Mouse (Mus musculus): Measurements from ENCODE around the gene Vsx1. TPM values are rescaled to one million over a fixed set of nuclear protein-coding genes. Genes with fewer than 3 reads are reported as not detected.
A peak's percentile ranks its signal among the peaks of the same experiment; 100 is the strongest.

Vsx1 gene
- polyA plus RNA-seq (2014; fragmentation: Nextera tagmentation; extraction: Ambion mirVana) = not detected in 2 replicates

GRCm38 (mm10) chr2:150689223-150689800 is at the start of gene Vsx1:
Vsx1 (minus strand) TSS chr2:150689360.
- Histone ChIP-seq H3K9ac (ENCODE audit: low read length) (peak within 1 kb of the TSS; percentile 25; the same call in 1 of the 2 replicates), H3K4me3 (ENCODE audit: low read depth, low read length) (peak within 1 kb of the TSS; percentile 33), H3K27ac (ENCODE audit: low read depth) (no peak within 1 kb of the TSS), H3K27me3 (replicated peaks; ENCODE audit: control insufficient read depth, insufficient read depth, low read length) (peaks cover 63% of the 10 kb centered on the region), H3K36me3 (ENCODE audit: control insufficient read depth, insufficient read depth, low read length) (no peaks in the 10 kb centered on the region), H3K9me3 (ENCODE audit: control insufficient read depth, low read length) (no peaks in the 10 kb centered on the region), H3K4me1 (replicated peaks; ENCODE audit: control insufficient read depth, insufficient read depth, low read length) (no peaks in the 10 kb centered on the region), H3K4me2 (ENCODE audit: low read length) (peak within 1 kb of the TSS; percentile 59)
- WGBS = 45% methylated on average over 16 of the region's 16 CpGs
- DNase-seq (ENCODE audit: low spot score) = peak; percentile 47
- no peak for ATAC-seq (replicated peaks; ENCODE audit: low FRiP score, low TSS enrichment, low read depth)

DNA sequence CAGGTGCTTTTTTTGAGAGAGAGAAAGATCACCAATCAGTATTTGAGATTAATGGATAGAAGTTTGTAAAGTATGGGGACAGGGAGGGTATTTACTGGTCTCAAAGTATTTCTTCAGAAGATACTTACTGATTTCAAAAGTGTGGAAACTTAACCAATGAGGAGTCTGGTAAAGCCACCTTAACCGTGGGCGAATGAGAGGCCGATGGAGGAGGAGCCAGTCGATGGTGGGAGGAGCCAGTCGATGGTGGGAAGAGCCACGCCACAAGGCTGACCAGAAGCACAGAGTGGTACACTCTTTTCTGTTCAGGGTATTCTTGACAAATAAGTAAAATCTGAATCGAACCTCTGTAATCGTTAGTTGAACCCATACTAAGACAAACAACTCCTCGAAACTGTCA is 48.7 kb upstream of the Vsx1 start:
- no peak for ATAC-seq (replicated peaks; ENCODE audit: low FRiP score, low TSS enrichment, low read depth)
- Histone ChIP-seq H3K4me1 (replicated peaks; ENCODE audit: control insufficient read depth, insufficient read depth, low read length) (no peaks in the 10 kb centered on the region), H3K4me3 (ENCODE audit: low read depth, low read length) (no peak overlapping the region)

DNA sequence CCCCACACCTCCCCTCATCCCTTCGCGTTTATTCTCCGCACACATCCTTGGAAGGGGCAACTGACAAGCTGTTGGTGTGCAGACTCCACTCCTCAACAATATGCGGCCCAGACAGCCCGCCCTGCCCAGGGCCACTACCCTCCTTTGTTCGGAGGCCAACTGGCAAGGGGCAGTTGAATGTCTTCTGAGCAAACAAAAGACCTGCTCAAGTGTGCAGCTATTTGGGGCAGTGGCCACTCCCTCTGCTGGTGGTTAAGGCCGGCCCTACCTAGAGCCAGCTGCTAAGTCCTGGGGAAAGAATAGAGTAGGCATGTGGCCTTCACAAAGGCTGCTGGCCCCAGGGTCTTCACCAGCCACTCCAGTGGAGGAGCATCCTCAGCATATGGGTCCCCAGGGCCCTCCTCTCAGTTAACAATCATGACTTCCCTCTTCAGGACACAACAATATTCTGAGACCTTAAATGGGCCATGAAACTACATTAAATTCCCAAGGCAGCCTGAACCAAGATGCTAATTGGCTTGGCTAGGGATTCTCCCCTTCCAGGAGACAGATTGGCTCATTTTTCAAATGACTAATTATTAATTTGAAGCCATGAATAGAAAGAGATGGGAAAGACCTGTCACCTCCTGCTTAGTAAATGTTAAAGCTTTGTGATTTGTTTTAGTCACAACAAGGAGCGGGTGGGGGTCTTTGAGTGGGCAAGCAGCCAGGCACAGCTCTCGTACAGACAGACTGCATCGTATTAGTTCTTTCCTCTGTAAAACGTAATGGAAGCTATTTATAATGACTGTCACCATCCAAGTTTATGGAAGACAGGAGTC is 46.8 kb upstream of the Vsx1 start:
- Histone ChIP-seq H3K4me3 (ENCODE audit: low read depth, low read length) (no peak overlapping the region), H3K27me3 (replicated peaks; ENCODE audit: control insufficient read depth, insufficient read depth, low read length) (no peaks in the 10 kb centered on the region), H3K4me1 (replicated peaks; ENCODE audit: control insufficient read depth, insufficient read depth, low read length) (no peaks in the 10 kb centered on the region), H3K27ac (ENCODE audit: low read depth) (no peak overlapping the region), H3K9me3 (ENCODE audit: control insufficient read depth, low read length) (no peaks in the 10 kb centered on the region), H3K9ac (ENCODE audit: low read length) (no peak overlapping the region), H3K4me2 (ENCODE audit: low read length) (no peak overlapping the region), H3K36me3 (ENCODE audit: control insufficient read depth, insufficient read depth, low read length) (no peaks in the 10 kb centered on the region)
- DNase-seq (ENCODE audit: low spot score) (no peak), ATAC-seq (replicated peaks; ENCODE audit: low FRiP score, low TSS enrichment, low read depth) (no peak)
- WGBS = 70% methylated on average over 11 of the region's 11 CpGs

More for the DNA sequence above, 48.7 kb upstream of the Vsx1 start:
- H3K27me3 ChIP-seq (replicated peaks; ENCODE audit: control insufficient read depth, insufficient read depth, low read length) = no peaks in the 10 kb centered on the region
- H3K27ac ChIP-seq (ENCODE audit: low read depth) = no peak overlapping the region
- 71% methylated on average over 9 of the region's 9 CpGs for WGBS
- DNase-seq (ENCODE audit: low spot score) = no peak
- H3K4me2 ChIP-seq (ENCODE audit: low read length) = no peak overlapping the region
- H3K9me3 ChIP-seq (ENCODE audit: control insufficient read depth, low read length) = no peaks in the 10 kb centered on the region
- H3K36me3 ChIP-seq (ENCODE audit: control insufficient read depth, insufficient read depth, low read length) = no peaks in the 10 kb centered on the region
- H3K9ac ChIP-seq (ENCODE audit: low read length) = no peak overlapping the region

DNA sequence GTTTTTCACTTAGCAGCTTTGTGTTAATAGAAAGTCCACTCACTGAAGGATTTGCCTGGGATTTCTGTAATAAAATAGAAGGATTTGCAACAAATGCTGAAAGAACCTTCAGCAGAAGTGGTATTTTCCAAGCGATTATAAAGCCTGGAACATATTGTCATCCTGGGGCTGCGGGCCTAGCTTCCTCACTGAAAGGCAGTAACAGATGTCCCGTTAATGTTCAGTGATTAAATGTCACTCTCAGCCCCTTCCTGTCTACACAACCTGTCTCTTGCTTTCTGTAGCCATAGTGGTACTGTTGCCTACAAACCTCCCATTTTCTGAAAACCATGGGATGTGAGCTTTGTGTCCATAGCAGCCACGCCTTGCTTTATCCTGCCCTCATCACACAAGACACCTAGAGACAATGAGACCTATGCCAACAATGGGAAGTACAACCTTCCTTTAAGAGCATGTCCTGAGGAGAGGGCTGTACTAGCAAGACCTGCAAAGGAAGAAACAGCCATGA is 23.1 kb upstream of the Vsx1 start:
- H3K4me1 ChIP-seq (replicated peaks; ENCODE audit: control insufficient read depth, insufficient read depth, low read length) = no peaks in the 10 kb centered on the region
- H3K9me3 ChIP-seq (ENCODE audit: control insufficient read depth, low read length) = no peaks in the 10 kb centered on the region
- H3K36me3 ChIP-seq (ENCODE audit: control insufficient read depth, insufficient read depth, low read length) = no peaks in the 10 kb centered on the region
- H3K27ac ChIP-seq (ENCODE audit: low read depth) = no peak overlapping the region
- H3K4me2 ChIP-seq (ENCODE audit: low read length) = no peak overlapping the region
- no peak overlapping the region for H3K9ac ChIP-seq (ENCODE audit: low read length)
- no peak overlapping the region for H3K4me3 ChIP-seq (ENCODE audit: low read depth, low read length)
- 76% methylated on average over 4 of the region's 4 CpGs for WGBS
- no peaks in the 10 kb centered on the region for H3K27me3 ChIP-seq (replicated peaks; ENCODE audit: control insufficient read depth, insufficient read depth, low read length)
- DNase-seq (ENCODE audit: low spot score) (no peak), ATAC-seq (replicated peaks; ENCODE audit: low FRiP score, low TSS enrichment, low read depth) (no peak)

DNA sequence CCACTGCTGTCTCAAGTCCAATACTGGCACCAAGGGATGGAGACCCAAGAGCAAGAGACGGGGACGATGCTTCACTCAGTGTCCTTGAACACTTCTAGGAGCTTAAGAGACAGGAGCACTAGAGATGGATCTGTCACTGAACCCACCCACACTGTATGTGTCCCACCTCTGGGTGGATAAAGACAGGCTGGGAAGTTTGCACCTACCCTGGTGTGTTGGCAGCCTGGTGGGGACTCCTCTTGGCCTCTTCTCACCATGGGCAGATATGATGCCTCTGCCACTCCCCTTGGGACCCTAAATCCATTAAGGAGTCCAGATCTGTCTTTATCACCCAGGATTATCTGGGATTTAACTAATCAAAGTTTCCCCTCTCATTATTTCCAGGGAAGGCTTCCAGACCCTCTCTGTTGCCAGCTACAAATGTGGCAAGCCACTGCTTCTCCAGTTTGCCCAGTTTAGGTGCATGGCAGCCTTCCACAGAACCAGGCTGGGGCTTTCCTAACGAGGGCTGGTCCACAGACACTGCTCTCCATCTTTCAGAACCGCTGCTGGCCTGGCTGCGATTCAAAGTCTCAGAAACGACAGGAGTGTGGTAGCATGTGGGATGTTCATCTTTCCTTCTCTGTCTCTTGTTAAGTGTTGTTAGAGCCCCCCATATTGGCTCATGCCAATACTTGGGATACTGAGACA is 2.5 kb upstream of the Vsx1 start:
- H3K9ac ChIP-seq (ENCODE audit: low read length) = no peak overlapping the region
- no peak overlapping the region for H3K4me2 ChIP-seq (ENCODE audit: low read length)
- no peaks in the 10 kb centered on the region for H3K36me3 ChIP-seq (ENCODE audit: control insufficient read depth, insufficient read depth, low read length)
- H3K27me3 ChIP-seq (replicated peaks; ENCODE audit: control insufficient read depth, insufficient read depth, low read length) = peaks cover 49% of the 10 kb centered on the region
- no peak for ATAC-seq (replicated peaks; ENCODE audit: low FRiP score, low TSS enrichment, low read depth)
- no peaks in the 10 kb centered on the region for H3K9me3 ChIP-seq (ENCODE audit: control insufficient read depth, low read length)
- H3K4me3 ChIP-seq (ENCODE audit: low read depth, low read length) = no peak overlapping the region
- 70% methylated on average over 6 of the region's 6 CpGs for WGBS
- no peaks in the 10 kb centered on the region for H3K4me1 ChIP-seq (replicated peaks; ENCODE audit: control insufficient read depth, insufficient read depth, low read length)
- H3K27ac ChIP-seq (ENCODE audit: low read depth) = no peak overlapping the region
- DNase-seq (ENCODE audit: low spot score) = no peak

GRCm38 (mm10) chr2:150690216-150690615 is 1.1 kb upstream of the Vsx1 start:
- no peak overlapping the region for H3K4me3 ChIP-seq (ENCODE audit: low read depth, low read length)
- H3K9me3 ChIP-seq (ENCODE audit: control insufficient read depth, low read length) = no peaks in the 10 kb centered on the region
- no peak overlapping the region for H3K9ac ChIP-seq (ENCODE audit: low read length)
- DNase-seq (ENCODE audit: low spot score) = peak; percentile 42
- no peak overlapping the region for H3K27ac ChIP-seq (ENCODE audit: low read depth)
- no peak overlapping the region for H3K4me2 ChIP-seq (ENCODE audit: low read length)
- no peaks in the 10 kb centered on the region for H3K36me3 ChIP-seq (ENCODE audit: control insufficient read depth, insufficient read depth, low read length)
- H3K4me1 ChIP-seq (replicated peaks; ENCODE audit: control insufficient read depth, insufficient read depth, low read length) = no peaks in the 10 kb centered on the region
- H3K27me3 ChIP-seq (replicated peaks; ENCODE audit: control insufficient read depth, insufficient read depth, low read length) = peaks cover 62% of the 10 kb centered on the region
- ATAC-seq (replicated peaks; ENCODE audit: low FRiP score, low TSS enrichment, low read depth) = no peak
- WGBS = 14% methylated on average over 11 of the region's 11 CpGs

GRCm38 (mm10) chr2:150688541-150689186 is 496 bp downstream of the Vsx1 start:
- no peaks in the 10 kb centered on the region for H3K4me1 ChIP-seq (replicated peaks; ENCODE audit: control insufficient read depth, insufficient read depth, low read length)
- H3K36me3 ChIP-seq (ENCODE audit: control insufficient read depth, insufficient read depth, low read length) = no peaks in the 10 kb centered on the region
- ATAC-seq (replicated peaks; ENCODE audit: low FRiP score, low TSS enrichment, low read depth) = peak; percentile 36; the same call in 1 of the 2 replicates
- peak overlapping the region; percentile 59 for H3K4me2 ChIP-seq (ENCODE audit: low read length)
- H3K27ac ChIP-seq (ENCODE audit: low read depth) = no peak overlapping the region
- peak overlapping the region; percentile 25; the same call in 1 of the 2 replicates for H3K9ac ChIP-seq (ENCODE audit: low read length)
- WGBS = under 1% methylated on average over 44 of the region's 44 CpGs
- peaks cover 63% of the 10 kb centered on the region for H3K27me3 ChIP-seq (replicated peaks; ENCODE audit: control insufficient read depth, insufficient read depth, low read length)
- peak overlapping the region; percentile 33 for H3K4me3 ChIP-seq (ENCODE audit: low read depth, low read length)
- DNase-seq (ENCODE audit: low spot score) = peak; percentile 67
- no peaks in the 10 kb centered on the region for H3K9me3 ChIP-seq (ENCODE audit: control insufficient read depth, low read length)

DNA sequence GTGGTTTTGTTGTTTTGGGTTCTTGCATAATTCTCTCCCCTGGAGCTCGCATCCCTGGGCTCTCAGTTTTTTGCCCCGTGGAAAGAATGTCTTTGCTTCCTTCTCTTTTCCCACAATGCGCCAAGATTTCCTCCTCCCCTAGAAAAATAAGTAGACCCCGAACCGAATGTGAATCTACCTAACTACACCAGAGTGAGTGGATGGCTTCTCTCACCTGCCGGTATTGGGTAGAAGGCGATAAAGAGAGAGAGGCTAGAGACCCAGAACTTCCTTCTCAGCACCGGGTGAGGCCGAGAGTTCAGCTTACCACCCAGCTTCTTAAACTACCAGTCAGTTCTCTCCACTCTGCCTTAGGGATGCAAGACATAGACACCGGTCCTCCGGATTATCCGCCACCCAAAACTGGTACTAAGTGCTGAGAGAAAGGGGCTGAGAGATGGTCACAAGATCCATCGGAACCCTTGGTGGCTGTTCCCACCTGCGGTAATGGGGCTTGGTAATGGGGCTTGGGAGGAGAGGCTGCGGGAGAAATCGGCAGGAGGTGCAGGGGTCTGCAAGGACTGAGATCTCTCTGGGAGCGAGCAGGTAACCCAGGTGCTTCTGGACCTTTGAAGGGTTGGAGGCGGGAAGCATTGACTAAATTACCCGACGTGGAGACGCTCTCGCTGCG is 1.2 kb downstream of the Vsx1 start:
- H3K9me3 ChIP-seq (ENCODE audit: control insufficient read depth, low read length) = no peaks in the 10 kb centered on the region
- H3K27me3 ChIP-seq (replicated peaks; ENCODE audit: control insufficient read depth, insufficient read depth, low read length) = peaks cover 63% of the 10 kb centered on the region
- peak overlapping the region; percentile 33 for H3K4me3 ChIP-seq (ENCODE audit: low read depth, low read length)
- H3K36me3 ChIP-seq (ENCODE audit: control insufficient read depth, insufficient read depth, low read length) = no peaks in the 10 kb centered on the region
- peak; percentile 55 for DNase-seq (ENCODE audit: low spot score)
- H3K4me2 ChIP-seq (ENCODE audit: low read length) = peak overlapping the region; percentile 59
- WGBS = 4% methylated on average over 23 of the region's 23 CpGs
- no peak overlapping the region for H3K9ac ChIP-seq (ENCODE audit: low read length)
- no peaks in the 10 kb centered on the region for H3K4me1 ChIP-seq (replicated peaks; ENCODE audit: control insufficient read depth, insufficient read depth, low read length)
- no peak overlapping the region for H3K27ac ChIP-seq (ENCODE audit: low read depth)
- peak; percentile 24; the same call in 1 of the 2 replicates for ATAC-seq (replicated peaks; ENCODE audit: low FRiP score, low TSS enrichment, low read depth)
